Mouse (Mus musculus): ENCODE measurements at regions not wholly inside any gene's neighbourhood (a gene's known extent, or its start where the extent isn't known, plus 50 kb on each side); places are given as distances from the start of the nearest gene placed in this dataset.

DNA sequence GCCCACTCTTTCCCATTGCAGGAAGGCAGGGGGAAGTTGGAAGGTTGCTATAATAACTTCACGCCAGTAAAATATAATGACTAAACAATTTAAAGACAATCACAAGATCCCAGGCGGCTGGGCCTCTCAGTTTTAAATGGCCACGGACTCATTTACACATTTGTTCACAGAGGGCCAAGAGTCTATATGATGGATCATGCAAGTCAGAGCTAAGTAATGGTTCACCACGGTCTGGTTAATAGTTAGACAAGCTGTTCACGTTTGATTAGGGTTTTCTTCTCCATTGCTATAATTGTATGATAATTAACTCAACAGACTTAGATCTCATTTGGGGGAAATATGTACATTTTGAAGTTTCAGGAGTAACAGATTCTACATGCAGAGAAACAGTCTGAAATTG, 170.0 kb downstream of the Ppargc1a start:
- intact Hi-C loops (cut with DNase I), result no loop called here
- DNase-seq (ENCODE audit: low spot score in 2 of 2), result no peak

DNA sequence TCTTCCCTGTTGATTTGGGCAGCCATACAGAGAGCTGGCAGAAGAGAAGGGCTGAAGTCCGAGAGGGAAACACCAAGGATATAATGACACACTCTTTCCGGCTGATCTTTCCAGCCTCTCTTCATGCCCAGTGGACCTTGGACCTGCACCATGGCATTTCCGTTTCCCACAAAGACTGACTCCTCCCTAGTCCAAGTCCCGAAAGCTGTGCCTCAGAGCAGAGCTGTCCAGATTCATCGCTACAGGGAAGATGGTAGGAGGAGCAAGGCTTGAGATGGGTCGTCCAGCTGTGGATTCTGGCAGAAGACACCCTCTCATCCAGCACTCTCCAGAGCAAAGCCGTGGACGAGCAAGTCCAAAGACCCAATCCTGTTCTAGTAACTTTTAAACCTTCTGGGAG, 176.2 kb downstream of the Ppargc1a start:
- no peak for DNase-seq (ENCODE audit: low spot score in 2 of 2)
- intact Hi-C loops (cut with DNase I), result no loop called here

DNA sequence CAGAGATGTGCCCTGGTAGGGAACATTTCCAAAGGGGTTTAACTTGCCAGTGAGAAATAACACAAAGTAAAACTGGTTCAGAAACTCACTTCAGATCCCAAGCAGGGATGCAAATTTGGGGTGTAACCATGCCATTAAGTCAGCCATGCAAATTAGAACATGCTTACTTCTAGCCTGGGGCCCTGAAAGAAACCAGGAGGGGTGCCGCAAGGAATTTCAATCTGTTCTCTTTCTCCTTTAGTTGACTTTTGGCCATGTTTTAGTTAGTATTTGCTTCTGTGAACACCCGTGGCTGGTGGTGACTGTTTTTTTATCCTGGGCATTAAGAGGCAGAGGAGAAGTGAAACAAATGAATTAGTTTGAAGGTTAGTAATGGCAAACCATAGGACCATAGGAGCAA, 179.8 kb downstream of the Ppargc1a start:
- intact Hi-C loops (cut with DNase I), result no loop called here
- DNase-seq (ENCODE audit: low spot score in 2 of 2), result no peak

DNA sequence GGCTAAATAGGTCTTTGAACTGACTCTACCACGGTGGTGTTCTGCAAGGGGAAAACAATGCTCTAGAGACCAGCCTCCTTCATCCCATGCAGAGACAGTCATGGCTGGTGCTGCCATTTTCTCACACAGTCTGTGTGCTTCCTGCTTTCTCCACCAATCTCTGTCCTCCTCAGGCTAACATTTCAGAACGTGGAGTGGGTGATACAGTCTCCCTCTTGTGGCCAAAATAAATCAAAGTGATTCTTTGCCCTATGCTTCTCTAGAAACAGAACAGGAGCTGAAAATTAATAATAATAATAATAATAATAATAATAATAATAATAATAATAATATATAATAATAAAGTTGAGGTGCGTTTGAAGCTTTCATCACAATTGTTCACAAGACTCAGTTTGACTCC, 181.1 kb downstream of the Ppargc1a start:
- DNase-seq (ENCODE audit: low spot score in 2 of 2), result no peak
- intact Hi-C loops (cut with DNase I), result no loop called here

- no peak for DNase-seq (ENCODE audit: low spot score in 2 of 2)
- intact Hi-C loops (cut with DNase I), result no loop called here
Observed at GRCm38 (mm10) chr5:51384278-51384677, 183.2 kb downstream of the Ppargc1a start.

GRCm38 (mm10) chr5:51359101-51359500, 208.4 kb downstream of the Ppargc1a start:
- intact Hi-C loops (cut with DNase I), result no loop called here
- DNase-seq (ENCODE audit: low spot score in 2 of 2), result peak in 1 of 2 experiments; percentile 7

- peak; percentile 6 to 19 for DNase-seq (ENCODE audit: low spot score in 2 of 2)
- intact Hi-C loops (cut with DNase I), result no loop called here
Observed at GRCm38 (mm10) chr5:51348256-51348655, 219.3 kb downstream of the Ppargc1a start.

- intact Hi-C loops (cut with DNase I), result no loop called here
- no peak for DNase-seq (ENCODE audit: low spot score in 2 of 2)
Observed at GRCm38 (mm10) chr5:51329142-51329541, 238.4 kb downstream of the Ppargc1a start.

DNA sequence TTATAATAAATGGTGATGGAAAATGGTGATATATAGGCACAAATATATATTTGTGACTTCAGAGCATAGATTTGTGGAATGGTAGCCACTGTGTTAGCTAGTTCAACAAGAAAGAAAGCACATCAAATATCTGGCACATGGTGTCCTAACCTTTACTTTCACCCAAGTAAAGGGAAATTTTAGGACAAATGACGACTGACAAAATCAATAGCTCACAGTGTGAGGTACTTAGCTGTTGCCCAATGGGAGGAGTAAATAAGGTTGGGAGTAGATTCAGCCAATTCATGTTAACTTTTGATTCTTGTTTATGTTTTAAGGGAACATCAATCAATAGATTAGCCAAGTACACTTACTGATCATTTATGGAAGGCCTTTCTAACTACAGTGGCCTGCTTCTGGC, 278.3 kb downstream of the Ppargc1a start:
- no peak for DNase-seq (ENCODE audit: low spot score in 2 of 2)
- intact Hi-C loops (cut with DNase I), result no loop called here

GRCm38 (mm10) chr5:51288234-51288633, 279.3 kb downstream of the Ppargc1a start:
- intact Hi-C loops (cut with DNase I), result no loop called here
- no peak for DNase-seq (ENCODE audit: low spot score in 2 of 2)

DNA sequence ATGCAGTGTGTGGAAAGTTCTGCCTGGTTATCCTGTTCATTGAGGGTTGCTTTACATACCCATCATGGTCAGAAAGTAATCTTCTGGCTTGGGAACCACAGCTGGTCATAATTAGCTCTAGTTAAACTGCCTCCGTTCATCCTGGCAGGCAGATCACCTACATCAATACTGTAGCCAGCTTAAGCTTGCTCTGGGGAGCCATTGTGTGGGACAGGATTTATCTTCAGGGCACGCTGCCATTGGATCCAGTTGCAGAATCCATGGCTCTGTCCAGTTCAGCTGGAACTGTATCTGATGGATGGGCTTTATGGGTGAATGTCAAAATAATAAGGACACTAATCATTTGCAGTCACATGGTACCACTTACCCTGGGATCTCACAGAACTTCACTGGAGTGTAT, 326.4 kb downstream of the Ppargc1a start:
- no peak for DNase-seq (ENCODE audit: low spot score in 2 of 2)
- intact Hi-C loops (cut with DNase I), result no loop called here

DNA sequence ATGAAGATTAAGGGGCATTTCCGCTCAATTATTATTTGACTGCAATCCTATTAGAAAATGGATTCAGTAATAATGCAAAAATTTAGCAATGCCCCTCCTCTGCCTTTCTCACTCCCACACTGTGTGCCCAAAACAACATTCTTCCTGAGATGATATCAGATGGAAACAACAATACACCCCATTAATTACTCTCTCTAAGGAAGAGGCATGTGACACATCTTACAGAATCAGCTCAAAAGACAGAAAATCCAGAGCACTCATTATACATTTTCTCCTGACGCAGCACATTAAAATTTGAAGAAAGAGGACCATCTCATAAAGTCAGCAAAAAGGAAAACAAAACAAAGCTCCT, 333.5 kb downstream of the Ppargc1a start:
- no peak for DNase-seq (ENCODE audit: low spot score in 2 of 2)
- intact Hi-C loops (cut with DNase I), result no loop called here

DNA sequence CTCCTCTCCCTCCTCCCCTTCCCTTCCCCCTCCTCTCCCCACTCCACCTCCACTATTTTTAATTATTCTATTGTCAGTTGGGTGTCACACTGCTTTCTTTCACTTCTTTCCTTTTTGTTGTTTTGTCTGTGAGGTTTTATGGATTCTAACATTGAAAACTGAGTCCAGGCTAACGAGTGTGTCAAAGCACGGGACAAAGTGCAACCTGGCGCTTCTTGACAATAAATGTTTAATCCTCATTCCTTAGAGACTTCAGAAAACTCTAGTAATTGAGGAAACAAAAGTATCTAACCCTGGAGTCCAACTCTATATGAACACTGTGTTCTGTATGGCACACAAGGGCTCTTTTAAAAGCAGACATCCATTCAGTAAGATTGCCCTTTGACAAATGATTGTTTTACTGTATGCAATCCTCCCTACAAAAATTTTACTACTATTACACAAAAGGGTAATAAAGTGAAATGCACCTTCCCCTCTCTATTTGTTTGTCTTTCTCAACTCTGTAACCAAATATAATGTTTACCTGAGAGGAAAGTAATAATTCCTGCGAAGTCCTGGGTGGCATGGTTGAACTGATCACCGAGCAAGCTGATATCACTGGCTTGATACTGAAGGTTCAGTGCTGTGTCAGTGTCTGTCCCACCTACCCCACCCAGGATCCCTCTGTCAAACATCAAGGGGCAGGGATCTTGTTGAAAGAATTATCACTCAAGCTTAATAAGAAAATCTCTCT, 334.1 kb downstream of the Ppargc1a start:
- intact Hi-C loops (cut with DNase I), result no loop called here
- no peak for DNase-seq (ENCODE audit: low spot score in 2 of 2)

DNA sequence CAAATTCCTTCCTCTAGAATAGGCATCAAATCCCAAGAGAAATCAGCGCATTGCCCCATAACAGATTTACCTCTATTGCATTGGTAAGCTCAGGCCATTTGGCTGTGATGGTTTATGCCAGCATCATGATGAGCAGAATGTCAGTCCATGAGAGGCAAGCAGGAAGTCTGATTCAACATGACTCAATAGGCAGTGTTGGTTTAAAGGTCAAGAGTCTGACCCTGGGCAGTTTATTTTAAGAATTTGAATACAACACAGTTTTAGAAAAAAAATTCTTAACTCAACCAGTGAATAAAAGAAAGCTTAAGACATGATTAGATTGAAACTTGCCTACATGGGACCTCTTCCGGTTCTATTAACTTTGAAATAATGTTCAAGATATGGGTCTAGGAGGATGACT, 337.7 kb downstream of the Ppargc1a start:
- DNase-seq (ENCODE audit: low spot score in 2 of 2), result no peak
- intact Hi-C loops (cut with DNase I), result no loop called here

DNA sequence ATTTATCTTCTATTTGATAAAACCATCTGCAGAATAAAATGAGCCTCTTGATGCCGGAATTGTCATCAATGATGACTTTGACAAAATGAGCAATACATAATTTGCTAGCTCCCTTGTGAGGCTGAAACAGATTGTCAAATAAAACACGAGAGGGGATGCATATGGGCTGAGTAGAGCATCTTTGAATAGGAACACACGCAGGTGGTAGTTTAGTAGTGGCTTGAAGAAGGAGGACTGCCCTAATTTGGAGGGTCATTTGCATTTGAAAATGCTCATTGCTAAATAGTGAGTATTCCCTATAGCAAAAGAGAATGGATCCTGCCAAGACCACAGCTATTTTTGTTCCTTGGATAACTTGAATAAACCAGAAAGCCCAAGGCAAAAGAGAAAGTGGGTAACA, 339.5 kb downstream of the Ppargc1a start:
- no peak for DNase-seq (ENCODE audit: low spot score in 2 of 2)

GRCm38 (mm10) chr5:51203266-51203665, 364.3 kb downstream of the Ppargc1a start:
- DNase-seq (ENCODE audit: low spot score in 2 of 2), result no peak
- intact Hi-C loops (cut with DNase I), result no loop called here

More for the DNA sequence above, 339.5 kb downstream of the Ppargc1a start:
- intact Hi-C loops (cut with DNase I), result no loop called here

DNA sequence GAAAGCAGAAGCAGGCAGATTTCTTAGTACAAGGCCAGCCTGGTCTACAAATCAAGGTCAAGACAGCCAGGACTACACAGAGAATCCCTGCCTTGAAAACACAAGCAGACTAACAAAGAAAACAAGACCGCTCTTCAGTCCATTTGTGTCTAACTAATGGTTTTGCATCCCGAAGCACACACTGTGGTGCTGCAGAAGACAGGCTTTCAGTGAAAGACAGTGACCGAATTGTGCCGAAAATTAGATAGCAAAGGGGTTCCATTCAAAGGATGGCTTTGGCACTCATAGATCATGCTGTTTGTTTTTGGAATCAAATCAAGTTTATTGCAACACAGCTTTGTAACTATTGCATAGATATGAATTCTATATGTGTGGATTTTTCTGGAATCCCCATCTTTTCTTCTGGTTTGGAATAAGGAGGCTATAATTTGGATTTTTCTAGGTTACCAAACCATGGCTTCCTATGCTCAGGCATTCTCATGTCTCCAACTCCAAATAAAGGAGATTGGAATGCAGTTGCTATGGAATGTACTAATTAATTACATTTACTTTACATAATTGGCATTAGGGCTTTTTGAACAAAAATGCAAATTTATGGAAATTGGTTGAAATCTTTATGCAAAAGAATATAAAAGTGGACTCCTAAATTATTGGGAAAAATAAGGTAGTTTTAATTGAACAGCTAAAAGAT, 364.9 kb downstream of the Ppargc1a start:
- no peak for DNase-seq (ENCODE audit: low spot score in 2 of 2)
- intact Hi-C loops (cut with DNase I), result no loop called here

- intact Hi-C loops (cut with DNase I), result no loop called here
- no peak for DNase-seq (ENCODE audit: low spot score in 2 of 2)
Observed at GRCm38 (mm10) chr5:51196393-51197347, 370.9 kb downstream of the Ppargc1a start.

GRCm38 (mm10) chr5:51190661-51191060, 376.9 kb downstream of the Ppargc1a start:
- DNase-seq (ENCODE audit: low spot score in 2 of 2), result no peak
- intact Hi-C loops (cut with DNase I), result no loop called here

- no peak for DNase-seq (ENCODE audit: low spot score in 2 of 2)
- intact Hi-C loops (cut with DNase I), result no loop called here
Observed at GRCm38 (mm10) chr5:51169828-51170227, 397.7 kb downstream of the Ppargc1a start.

Data from left cerebral cortex, postnatal 36 days (tissue).